Mouse (Mus musculus): ENCODE data around the gene Poc1b.
"Not testable (repeated sequence)": the region's sequence is repeated elsewhere in the genome, so short reads cannot be mapped to it uniquely, and the experiment has no call there.

Poc1b gene

DNA sequence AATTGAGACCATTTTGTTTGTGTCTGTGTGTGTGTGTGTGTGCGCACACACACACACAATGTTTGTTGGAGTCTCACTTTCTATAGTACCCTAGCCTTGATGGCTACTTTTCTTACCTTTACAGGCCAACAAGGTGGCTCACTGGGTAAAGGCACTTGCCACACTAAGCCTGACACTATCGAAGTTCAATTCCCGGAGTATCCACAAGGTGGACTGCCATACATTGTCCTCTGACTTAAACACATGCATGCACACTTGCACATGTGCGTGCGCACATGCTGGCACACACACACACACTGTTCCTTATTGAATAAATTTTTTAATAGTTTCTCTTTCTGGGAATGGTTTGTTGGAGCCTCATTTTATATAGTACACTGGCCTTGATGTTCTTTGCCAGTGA is 50.0 kb downstream of the Poc1b start:
- DNase-seq (ENCODE audit: low read depth, low spot score) = no peak

DNA sequence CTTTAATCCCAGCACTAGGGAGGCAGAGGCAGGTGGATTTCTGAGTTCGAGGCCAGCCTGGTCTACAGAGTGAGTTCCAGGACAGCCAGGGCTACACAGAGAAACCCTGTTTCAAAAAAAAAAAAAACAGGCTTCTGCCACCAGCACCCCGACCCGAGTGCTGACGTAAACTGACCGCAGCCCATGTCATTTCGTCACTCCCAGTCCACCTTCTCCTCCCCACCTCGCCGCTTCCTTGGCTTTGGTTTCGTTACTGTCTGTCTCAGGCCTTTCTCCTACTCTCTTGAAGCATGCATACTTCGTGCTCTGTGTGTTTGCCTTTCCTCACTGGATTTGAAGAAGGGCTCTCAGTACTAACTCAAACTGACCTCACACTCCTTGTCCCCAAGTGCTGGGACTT is 50.9 kb downstream of the Poc1b start:
- not testable (repeated sequence) for DNase-seq (ENCODE audit: low read depth, low spot score)

DNA sequence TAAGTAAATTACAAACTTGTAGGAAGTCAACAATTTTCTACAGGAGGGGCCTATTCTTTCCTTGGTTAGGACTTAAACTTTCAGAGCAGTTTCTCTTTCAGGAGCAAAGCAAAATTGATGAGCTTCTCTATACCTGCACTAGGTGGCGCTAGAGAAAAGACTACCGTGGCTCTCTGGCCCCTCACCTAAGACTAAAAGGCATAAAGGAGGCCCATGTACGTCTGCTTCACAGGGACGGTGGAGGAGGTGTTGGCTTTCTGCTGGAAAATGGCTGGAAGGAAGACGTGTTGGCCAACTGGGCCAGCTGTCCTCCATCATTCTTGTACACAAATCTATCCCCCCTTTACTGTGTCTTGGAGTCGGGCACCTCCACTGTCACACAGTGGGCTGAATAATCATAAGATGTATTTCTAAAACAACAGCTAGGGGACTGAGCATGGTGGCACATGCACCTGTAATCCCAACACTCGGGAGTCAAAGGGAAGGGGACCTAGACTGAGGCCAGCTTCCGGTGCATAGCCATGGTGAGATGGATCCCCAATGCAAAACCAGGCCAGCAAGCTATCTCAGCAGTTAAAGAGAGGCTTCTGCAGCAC is 55.2 kb downstream of the Poc1b start:
- no peak for DNase-seq (ENCODE audit: low read depth, low spot score)

DNA sequence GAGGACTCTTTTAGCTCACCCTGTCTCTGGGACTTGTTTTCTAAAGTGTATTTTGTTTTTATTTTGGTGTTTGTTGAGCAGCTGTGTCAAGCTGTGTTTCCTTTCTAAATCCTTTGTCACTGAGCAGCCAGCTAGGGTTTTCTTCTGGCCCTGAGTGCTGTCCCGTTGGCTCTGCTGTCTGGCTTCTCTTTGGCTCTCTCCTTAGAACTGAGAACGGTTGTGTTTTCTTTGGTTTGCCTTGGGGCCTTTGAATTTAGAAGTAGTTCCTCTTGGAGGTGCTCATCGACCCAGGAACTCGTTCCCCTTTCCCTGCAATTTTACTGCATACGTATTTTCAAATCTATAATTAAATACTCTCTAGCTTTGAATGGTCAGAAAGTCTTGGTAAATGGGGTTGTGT is 56.2 kb downstream of the Poc1b start:
- no peak for DNase-seq (ENCODE audit: low read depth, low spot score)

DNA sequence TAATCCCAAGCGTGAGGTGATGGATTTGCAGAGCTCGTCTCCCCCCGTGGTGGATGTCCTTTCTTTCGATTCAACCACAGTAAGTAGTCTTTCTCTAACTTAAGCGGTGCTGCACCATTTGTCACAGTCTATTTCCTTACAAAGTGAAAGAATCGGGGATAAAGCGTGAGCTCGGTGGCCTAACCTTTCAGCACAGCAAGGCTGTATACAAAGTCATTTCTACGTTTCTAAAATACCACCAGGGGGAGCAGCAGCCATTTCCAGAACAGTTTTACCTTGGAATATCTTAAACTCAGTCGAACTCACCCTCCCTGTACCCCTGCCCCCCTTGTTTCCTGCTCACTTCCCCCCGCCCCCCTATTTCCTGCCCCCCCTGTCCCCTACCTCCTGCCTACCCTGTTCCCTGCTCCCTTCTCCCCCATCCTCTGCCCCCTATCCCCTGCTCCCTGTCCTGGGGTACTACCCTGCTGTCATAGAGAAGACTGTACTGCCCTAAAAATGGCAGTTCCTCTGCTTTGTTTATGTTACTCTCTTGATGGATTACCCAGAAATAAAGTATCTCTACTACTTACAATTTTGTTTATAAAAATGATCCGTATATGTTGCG is 58.1 kb downstream of the Poc1b start:
- no peak for DNase-seq (ENCODE audit: low read depth, low spot score)

DNA sequence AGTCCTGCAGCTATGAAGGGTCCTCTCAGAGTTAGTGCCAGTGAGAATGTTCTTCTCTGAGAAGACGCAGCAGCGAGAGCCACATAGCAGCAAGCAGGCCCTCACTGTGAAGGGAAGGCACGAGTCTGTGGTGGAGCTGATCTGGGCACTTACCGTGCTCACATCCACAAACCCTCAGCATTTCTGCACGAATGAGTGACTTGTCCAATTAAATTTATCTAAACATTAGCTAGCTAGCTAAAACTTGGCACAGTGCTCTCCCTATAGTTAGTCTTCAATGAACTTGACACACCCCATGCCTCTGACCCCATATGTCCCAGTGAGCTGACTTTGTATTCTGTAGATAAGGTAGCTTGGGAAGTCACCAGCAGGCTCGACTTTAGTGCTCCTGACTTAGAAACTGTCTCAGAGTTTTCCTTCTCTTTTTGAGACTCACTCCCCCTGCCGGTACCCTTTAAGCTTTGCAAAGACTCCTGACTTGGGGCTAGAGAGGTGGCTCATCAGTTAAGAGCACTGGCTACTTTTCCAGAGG is 59.0 kb downstream of the Poc1b start:
- no peak for DNase-seq (ENCODE audit: low read depth, low spot score)

DNA sequence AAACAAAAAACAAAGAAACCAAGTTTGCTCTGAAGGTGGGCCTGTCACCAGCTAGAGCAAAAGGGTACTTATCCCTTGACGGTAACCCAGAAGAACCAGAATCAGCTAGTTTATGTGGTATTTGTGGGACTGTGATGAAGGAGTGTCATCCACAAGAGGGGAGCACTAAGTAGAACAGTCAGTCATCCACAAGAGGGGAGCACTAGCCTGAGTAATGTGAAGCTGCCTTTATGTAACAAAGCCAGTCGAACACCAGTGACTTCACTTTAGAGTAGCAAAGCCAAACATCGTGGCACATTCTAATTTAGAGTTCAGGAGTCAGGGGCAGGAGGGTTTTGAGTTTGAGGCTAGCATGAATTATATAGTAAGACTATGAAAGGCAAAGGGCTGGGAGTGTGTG is 59.6 kb downstream of the Poc1b start:
- no peak for DNase-seq (ENCODE audit: low read depth, low spot score)

DNA sequence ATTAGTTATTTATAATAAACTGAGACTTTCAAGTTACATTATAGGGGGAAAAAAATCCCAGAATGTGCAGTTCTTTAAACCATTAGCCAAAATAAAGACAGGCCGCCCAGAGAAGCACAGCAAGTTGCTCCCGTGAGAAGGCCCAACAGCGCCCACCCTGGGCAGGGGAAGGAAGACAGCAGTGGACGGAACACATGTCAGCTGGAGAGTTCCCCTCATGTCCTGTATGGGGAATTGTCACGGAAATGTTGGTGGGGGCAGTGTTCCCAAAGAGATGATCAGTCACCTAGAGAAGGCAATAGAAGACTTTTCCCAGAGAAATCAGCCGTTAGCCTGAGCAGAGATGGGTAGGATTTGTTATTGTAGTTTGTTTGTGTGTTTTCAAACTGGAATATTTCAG is 61.6 kb downstream of the Poc1b start:
- DNase-seq (ENCODE audit: low read depth, low spot score) = no peak

DNA sequence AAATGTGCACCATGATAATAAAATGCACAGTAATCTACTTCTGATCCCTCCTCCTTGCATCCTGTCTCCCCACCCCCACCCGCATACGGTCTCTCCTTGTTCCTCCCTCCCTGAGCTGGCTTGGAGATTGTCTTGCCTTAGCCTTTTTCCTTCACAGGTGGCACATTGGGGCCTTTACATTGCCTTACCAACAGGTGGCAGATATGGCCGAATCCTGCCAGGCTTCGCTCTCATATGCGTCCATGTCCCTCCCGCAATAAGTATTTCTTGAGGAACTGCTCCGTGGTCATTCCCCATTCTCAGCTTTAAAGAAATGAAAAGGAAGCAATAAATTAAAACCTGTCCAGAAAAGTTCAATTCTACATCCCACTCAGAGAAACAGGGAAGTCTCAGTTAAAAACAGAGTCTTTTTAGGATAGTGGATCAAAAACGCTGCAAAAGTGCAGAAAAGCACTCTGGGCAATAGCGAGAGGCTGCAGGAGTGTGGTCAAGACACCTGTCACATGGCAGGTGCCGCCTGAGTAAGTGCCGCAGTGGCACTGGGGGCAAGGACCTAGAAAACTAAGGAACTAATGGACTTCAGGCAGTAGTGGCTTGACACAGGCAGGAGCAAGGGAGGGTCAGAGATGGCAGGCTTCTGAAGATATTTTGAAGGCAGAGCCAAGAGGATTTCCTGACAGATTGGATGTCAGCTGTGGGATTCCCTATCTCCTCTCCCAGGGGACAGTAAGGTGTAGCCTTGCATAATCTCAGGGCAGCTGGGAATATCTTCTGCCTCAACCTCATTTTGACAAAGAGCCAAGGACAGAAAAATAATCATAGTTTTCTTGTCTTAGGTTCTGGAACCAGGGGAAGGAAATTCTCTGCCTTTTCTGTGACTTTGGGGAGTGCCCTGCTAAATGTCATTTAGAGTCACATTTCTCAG is 62.3 kb downstream of the Poc1b start:
- no peak for DNase-seq (ENCODE audit: low read depth, low spot score)

DNA sequence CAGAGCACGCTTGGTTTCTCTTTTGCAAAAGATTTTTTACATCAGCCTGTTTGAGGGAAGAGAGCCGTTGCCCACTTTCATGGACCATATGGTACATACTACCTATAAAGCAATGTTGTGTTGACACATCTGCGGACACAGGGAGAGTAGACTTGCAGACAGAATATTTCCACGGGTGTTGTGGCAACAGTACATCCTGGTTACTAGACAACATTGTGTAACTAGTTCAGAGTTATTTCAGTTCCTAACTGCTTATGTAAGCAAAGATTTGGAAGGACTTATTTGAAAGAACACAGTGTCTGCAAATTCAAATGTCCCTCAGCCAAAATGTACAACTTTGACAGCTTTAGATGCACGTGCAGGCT is 62.9 kb downstream of the Poc1b start:
- DNase-seq (ENCODE audit: low read depth, low spot score) = no peak

DNA sequence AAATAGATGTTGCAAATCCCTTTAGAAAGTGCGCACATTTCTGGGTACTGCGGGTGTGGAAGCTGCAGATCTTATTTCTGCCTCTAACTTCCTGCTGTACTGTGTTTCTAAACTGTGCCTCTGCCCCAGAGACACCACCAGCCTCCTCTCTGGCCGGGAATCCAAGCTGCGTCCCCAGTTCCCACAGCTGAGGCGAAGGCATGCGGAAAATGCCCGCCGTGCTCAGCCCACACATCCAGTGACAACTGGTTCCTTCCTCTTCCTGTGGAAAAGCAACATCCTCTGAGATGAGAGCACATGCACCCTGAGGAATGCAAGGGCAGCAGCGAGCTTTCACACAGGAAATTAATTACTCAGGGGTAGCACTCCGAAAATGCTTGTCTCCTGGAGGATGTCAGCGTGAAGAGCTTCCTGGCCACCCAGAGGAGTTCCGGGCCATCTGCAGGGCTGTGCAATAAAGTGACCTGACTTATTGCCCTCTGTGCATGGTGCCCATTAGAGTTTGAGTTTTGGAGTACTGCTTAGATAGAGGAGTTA is 65.2 kb downstream of the Poc1b start:
- no peak for DNase-seq (ENCODE audit: low read depth, low spot score)

DNA sequence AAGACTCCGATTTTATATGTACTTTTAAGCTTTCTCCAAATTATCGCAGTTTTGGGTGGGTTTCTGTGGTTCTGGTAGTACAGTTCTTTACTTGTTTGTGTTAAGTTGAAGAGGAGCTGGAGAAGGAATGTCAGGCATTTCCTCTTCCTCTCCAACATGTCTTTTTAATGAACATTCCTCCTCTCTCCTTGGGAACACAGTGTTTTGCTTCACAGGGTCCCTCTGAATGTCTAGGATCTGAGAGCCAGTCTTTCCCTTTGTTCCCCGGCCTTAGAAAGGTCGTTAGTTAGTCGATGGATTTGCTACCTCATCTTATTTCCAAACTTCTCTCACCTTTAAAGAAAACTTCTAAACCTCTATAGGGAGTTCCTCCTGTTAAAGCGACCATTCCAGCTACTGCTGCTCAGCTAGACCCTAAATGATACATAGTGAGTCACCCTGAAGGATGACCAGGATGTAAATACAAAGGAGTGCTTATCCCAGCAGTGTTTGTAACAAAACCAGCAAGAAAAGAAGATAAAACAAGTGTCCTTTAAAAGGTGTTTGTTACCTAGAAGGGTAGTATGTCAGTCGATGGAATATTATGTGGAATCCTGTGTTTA is 66.2 kb downstream of the Poc1b start:
- no peak for DNase-seq (ENCODE audit: low read depth, low spot score)

DNA sequence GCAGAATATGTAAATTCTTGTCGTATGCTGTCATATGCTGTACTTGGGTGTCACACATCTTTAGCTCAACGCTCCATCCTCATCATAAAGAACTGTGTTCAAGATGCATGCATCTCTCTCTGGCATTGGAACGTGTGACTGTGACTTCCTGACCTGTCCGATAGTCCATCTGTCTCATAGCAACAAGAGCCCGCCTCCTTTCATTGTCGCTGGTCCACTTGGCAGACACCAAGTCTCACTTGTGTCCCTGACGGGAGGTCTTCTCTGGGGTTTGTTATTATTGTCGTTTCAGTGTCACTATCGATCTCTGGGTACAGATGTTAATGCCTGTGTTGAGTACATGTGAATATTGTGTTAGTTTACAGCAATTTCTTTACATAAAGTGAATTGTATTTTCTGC is 70.1 kb downstream of the Poc1b start:
- DNase-seq (ENCODE audit: low read depth, low spot score) = no peak

DNA sequence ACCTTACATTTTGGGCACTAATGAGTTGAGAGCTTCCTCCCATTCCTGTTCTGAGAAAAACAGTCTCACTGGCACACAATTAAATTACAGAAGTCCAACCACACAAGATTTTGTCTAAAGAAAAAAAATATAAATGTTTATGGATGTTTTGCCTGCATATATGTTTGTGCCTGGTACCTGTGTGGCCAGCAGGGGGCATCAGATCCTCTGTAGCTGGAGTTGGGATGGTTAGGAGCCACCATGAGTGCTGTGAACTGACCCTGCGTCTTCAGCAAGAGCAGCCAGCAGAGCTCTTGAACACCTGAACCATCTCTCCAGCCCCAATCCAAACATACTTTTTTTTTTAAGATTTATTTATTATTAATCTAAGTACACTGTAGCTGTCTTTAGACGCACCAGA is 71.3 kb downstream of the Poc1b start:
- no peak for DNase-seq (ENCODE audit: low read depth, low spot score)

DNA sequence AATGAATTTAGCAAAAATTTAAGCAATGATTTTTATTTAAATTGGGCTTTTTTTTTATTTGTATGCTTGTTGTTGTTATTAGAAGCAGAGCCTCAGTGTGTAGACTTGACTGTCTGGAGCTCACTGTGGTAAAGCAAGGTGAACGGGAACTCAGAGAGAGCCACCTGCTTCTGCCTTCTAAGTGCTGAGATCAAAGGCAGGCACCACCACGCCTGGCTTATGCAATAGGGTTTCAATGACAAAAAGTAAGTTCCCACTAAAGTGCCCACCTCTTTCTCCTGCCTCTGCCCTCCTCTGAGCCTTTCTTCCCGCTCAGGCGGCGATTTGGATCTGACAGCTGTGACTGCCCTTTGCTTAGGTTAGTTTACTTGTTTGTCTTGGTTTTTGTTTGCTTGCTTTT is 72.3 kb downstream of the Poc1b start:
- DNase-seq (ENCODE audit: low read depth, low spot score) = no peak

DNA sequence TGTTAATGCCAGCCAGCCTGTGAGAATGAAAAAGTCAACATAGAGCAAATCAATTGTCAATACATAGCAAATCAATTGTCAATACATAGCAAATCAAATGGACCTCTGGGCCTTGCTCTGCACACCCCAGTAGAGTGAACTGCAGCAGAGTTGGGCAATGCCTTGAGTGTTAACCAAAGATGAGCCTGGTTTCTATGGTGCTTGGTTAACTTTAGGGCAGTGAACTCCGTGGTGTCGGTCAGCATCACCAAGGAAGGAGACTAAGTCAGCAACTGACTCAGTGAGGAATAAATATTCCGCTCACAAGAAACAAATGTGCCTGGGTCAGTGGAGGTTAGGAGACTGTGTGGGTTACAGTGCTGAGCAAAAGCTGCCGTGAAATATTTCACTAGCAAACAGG is 72.7 kb downstream of the Poc1b start:
- DNase-seq (ENCODE audit: low read depth, low spot score) = no peak

DNA sequence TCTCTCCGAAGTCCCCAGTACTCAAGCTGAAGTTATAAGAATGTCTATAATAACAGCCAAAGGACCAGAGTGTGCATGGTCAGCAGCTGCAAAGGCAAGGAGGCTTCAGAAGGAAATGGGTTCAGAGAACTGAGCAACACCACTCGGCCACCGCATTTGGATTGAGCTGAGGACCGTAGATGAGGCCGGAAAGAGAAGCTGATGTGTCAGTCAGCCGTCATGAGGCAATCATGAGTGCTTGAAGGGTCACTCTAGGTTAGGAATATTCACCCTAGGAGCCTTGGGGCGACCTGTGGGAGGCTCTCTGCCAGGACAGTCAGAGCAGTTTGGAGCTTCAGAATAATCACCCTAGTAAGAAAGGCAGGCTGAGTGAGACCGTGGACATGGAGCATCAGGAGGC is 74.7 kb downstream of the Poc1b start:
- no peak for DNase-seq (ENCODE audit: low read depth, low spot score)

DNA sequence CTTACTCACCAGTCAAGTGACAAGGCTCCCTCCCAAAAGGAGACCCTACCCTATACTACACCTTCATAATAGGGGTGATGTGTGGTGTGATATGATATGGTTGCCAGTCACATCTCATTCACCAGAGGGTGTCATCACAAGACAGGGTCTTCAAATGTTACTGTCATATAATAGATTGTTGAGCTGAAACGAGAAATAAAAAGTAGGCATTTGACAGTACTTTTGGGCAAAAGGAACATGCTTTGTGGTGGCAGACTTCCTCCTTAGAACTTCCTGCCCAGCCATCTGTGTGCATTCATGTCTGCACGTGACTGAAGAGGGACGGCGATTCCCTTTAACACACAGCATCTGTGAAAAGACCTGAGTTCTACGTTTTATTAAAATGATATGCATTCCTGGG is 75.3 kb downstream of the Poc1b start:
- no peak for DNase-seq (ENCODE audit: low read depth, low spot score)

DNA sequence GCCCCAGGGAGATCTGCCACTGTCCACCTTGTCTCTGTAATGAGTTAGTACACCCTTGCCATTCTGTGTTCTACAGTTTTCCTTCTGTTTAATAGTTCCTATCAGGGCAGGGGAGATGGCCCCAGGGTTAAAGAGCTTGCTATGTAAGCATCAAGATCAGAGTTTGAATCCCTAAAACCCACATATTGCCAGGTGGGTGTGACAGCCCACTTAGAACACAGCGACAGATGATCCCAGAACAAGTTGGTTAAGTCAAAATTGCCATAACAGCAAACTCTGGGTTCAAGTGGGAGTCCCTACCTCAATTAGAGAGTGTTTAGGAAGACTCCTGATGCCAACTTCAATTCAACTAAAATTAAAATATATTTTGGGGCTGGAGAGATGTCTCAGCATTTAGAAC is 81.3 kb downstream of the Poc1b start:
- DNase-seq (ENCODE audit: low read depth, low spot score) = no peak

DNA sequence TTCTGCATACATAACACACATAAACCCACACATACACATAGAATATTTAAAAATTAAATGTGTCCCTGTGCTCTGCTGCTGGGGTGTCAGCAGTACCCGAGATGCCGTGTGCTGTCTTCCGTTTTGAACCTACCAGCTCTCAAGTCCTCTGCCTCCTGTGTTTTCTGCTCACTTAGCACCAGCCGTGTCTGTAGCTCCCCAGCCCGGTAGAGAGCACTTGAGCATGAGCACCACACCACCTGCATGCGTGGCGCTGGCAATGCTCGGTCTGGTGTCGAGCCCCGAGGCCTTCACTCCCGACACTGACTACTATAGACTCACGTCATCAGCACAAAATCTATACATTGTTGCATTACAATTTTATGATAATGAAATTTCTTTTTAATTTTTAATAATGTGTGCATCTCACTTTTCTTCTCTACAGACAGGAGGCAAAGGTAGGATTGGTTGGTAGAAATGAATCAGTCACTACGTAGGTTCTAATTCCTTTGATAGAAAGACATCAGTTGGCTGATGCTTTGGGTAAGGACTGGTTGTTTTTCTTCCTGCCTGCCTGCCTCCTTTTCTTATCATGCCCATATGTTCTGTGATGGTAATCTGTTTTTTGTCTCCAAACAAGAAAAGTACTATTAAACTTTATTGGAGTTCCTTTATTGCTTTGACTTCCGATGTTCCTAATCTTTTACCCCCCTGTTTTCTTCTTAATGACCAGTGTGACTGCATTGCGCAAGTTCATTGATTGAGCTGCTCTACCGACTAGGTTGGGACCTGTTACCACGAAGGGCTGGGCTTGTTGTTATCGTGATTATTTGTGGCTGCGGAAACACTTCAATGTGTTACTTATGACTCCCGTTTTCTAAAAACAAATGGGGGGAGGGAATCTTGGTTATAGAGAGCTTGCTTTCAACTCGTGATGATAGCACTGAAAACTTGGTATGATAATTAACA is 82.1 kb downstream of the Poc1b start:
- no peak for DNase-seq (ENCODE audit: low read depth, low spot score)

DNA sequence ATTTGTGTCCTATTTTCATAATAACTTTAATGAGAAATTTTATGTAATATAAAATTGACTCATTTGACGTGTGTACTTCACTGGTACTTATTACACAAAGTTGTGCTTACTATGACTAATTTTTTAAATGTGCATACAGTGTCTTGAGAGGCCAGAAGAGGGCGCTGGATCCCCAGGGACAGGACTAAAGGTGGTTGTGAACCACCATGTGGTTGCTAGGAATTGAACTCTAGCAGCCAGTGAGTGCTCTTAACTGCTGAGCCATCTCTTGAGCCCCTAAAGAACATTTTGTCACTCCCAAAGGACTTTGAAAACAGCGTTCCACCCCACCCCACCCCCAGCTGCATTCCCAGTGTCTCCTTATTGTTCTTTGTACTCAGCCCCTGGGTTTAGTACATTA is 84.0 kb downstream of the Poc1b start:
- DNase-seq (ENCODE audit: low read depth, low spot score) = no peak
